Mouse (Mus musculus) right cerebral cortex, postnatal 25 days (tissue): ENCODE data around the gene Focad.
"Not testable (repeated sequence)": the region's sequence is repeated elsewhere in the genome, so short reads cannot be mapped to it uniquely, and the experiment has no call there.

ENCODE experiments used
- DNase-seq: peaks from one replicate; pipeline ENCODE4 v3.0.0; 2022

The Focad gene

GRCm38 (mm10) chr4:88314898-88315297 is 220.5 kb downstream of the Focad start:
- no peak for DNase-seq

- no peak for DNase-seq
These were observed 225.6 kb downstream of the Focad start for GRCm38 (mm10) chr4:88320067-88320466.

DNA sequence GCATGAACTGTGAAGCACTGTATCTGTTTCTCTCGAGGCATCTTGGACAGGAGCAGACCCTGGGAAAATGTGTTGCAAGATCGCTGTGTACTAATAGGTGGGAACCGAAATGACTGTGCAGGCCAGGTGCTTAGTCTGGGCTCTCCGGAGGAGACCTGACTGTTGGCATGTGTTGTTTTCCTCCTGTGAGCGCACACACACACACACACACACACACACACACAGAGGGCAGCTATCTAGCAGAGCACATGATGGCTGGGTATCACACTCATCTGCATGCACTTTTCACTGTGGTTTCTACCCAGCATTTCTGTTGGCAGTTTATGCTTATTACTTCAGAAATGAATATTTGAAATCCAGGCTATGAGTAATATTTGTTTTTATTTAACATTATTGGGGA is 231.0 kb downstream of the Focad start:
- no peak for DNase-seq

GRCm38 (mm10) chr4:88334533-88334932 is 240.1 kb downstream of the Focad start:
- no peak for DNase-seq

- DNase-seq: no peak
These were observed 242.3 kb downstream of the Focad start for GRCm38 (mm10) chr4:88336753-88337152.

GRCm38 (mm10) chr4:88337365-88337764 is 242.9 kb downstream of the Focad start:
- DNase-seq: no peak

DNA sequence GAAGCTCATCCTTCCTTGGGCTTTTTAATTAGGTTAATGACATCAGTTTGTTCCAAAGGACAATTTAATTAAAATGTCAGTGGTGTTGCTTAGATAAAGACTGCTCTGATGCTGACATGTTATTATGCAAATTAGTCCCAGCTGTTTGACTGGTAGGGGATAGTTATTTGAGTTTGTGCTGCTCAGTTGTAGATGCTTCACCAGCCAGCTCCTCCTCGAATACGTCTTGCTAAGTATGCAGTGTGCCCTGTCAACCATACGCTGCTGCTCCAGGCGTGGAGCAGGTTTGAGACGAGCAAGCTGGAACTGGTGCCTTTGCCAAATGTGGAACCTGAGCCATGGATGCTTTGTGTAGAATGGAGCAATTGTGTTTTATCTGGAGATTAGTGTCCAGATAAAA is 243.7 kb downstream of the Focad start:
- DNase-seq: no peak

- peak; percentile 51 for DNase-seq
These were observed 250.0 kb downstream of the Focad start for GRCm38 (mm10) chr4:88344468-88344867.

- DNase-seq: no peak
These were observed 250.6 kb downstream of the Focad start for GRCm38 (mm10) chr4:88345065-88345464.

DNA sequence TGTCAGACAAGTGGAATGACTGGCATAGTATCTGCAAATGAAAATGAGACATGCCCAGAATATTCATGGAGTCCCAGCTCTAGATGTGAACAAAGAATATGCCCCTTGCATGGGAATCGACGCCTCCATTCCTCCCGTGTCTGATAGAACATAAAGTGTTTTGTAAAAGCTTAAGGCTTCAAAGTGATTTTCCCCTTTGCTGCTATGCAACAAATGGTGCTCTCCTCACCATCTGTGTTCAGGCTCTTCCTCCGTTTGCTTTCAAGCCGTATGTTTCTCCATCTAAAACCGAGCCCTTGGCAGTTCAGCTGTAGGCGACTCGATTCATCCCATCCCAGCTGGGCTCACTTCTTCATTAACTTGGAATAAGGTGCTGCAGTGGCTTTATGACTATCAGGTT is 251.5 kb downstream of the Focad start:
- peak; percentile 42 for DNase-seq

- peak; percentile 56 for DNase-seq
These were observed 256.5 kb downstream of the Focad start for GRCm38 (mm10) chr4:88350910-88351309.

- peak; percentile 19 for DNase-seq
These were observed 262.2 kb downstream of the Focad start for GRCm38 (mm10) chr4:88356652-88357051.

GRCm38 (mm10) chr4:88357431-88357830 is 263.0 kb downstream of the Focad start:
- DNase-seq: no peak

DNA sequence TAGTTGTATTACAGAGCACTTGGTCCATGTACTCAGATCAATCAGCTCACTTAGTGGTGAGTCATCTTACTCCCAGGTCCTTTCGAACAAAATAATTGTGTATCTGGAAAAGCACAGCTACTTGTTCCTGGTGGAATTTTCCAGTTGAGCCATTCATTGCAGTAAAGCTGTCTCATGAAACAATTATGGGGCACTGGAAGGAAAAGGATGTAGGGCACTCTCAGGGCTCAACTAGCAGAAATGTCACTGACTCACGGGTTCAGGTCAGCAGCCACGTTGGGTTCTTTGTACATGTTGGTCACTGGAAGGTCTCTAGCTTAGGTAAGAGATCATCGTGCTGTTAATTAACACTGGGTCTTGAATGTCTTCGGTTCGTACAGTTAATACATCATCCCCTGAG is 275.5 kb downstream of the Focad start:
- DNase-seq: no peak

- DNase-seq: no peak
These were observed 276.4 kb downstream of the Focad start for GRCm38 (mm10) chr4:88370819-88371218.

DNA sequence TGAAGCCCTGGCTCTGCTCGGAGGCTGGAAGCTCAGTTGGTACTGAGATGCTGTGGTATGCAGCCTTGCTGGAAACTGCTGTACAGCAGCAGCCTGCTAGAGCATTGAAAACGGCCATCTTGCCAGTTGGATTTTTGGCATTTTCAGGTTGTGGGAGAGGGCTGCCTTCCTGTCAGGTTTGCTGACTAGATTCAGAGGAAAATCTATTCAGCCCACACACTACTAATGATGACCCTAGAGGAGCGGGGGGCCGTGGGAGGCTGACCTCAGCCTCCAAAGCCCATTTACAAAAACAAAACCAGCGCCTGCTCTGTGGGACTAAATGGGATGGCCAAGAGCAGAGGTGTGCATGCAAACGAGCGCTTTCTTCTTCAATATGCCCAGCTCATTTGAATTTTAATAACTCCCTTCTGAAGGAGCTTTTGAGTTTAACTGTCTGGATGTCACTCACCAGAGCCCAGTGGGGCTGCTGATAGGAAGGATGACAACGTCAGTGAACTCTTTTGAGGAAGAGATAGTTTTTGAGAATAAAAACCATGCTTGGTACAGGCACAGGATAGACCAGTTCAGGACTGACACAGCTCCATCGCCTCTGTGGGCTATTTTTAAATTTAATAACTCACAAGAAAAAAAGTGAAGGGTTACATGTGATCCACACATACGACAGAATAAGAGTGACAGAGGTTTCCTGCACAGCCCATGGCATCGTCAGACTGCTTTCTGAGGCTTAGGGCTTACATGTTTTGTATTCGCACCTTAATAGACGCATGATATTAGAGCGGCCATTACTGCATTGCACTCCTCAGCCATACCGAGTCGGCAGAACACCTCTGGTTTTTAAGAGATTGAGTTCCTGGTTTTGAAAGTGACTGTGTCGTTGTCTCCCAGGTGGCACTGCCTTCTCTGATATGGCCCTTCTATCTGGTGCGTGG is 278.1 kb downstream of the Focad start:
- DNase-seq: no peak

- DNase-seq: no peak
These were observed 295.6 kb downstream of the Focad start for GRCm38 (mm10) chr4:88390036-88390435.

DNA sequence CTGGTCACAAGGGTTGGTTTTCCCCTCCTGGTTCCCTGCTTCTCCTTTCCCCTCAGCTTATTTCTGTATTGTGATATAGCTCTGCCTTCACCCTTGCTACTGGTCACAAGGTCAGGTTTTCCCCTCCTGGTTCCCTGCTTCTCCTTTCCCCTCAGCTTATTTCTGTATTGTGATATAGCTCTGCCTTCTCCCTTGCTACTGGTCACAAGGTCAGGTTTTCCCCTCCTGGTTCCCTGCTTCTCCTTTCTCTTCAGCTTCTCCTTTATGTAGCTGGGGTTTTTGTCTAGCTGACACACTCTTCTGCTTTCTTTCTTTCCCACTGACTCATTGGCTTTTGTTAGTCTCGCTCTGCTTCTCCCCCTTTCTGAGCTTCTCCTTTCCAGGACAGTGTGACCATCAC is 296.2 kb downstream of the Focad start:
- not testable (repeated sequence) for DNase-seq

DNA sequence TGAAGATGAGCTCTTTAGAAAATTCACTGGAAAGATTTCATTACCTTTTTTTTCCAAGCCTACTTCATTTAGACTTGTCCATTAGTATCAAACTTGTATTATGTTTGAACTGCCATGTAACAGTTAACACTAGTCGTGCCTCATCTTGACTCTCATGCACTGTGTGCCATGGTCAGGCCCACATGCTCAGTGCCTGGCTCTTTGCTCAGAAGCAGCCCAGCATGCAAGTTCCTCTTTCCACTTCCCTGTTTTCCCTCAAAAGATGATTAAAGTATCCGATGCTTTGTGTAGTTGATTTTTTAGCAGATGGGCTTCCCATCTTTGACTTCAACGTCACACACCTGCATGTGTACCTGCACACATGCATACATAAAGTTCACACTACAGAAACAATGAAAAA is 301.3 kb downstream of the Focad start:
- no peak for DNase-seq

DNA sequence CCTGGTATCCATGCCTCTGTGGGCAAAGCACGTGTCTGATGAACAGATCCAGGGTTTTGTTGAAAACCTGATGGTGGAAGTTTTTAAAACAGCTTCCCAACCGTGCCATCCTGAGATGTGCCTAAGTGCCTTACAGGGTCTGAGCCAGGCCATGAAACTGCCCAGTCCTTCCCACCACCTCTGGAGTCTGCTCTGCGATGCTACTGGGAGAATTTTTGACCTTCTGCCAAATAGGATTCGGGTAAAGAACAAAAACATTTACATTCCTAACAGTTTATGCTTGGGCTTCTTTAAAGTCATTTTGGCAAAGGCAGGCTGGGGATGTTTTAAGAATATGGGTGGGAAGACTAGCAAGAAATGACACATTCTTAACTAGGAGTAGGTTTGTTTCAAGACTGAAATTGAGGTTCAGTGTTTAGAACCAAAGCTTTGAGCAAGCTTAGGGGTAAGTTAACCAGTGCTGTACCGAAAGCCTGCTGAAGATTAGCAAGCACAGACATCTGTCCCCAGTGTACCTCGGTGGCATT is 302.6 kb downstream of the Focad start:
- DNase-seq: no peak

- no peak for DNase-seq
These were observed 306.0 kb downstream of the Focad start for GRCm38 (mm10) chr4:88400302-88400991.

- DNase-seq: no peak
These were observed 306.5 kb downstream of the Focad start for GRCm38 (mm10) chr4:88400992-88401313.

DNA sequence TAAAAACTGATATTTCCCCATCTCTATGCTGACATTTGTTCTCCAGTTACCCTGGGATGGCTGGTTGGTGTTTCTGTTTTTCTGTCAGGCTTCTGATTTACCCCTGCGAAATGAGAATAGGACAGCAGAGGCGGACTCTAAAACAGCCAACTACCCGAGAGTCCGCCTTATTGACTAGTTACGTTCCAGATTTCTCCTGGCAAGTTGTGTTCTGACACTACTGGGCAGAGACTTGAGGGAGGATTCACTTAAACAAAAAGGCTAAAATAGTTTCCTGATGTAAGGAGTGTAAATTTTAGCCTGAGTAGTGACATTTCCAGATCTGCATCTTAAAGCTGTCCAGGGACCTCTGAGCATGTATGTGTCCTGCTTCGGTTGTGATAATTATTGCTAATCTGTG is 308.5 kb downstream of the Focad start:
- DNase-seq: no peak
